Mouse (Mus musculus) right cerebral cortex, adult 2 months (tissue): ENCODE measurements at regions not wholly inside any gene's neighbourhood (a gene's known extent, or its start where the extent isn't known, plus 50 kb on each side); places are given as distances from the start of the nearest gene placed in this dataset.

Experiments used
- DNase-seq, 2 experiments: peaks; one replicate each; pipeline ENCODE4 v3.0.0; 2021 to 2022; ENCODE audit warnings: low spot score in 2 of 2

DNA sequence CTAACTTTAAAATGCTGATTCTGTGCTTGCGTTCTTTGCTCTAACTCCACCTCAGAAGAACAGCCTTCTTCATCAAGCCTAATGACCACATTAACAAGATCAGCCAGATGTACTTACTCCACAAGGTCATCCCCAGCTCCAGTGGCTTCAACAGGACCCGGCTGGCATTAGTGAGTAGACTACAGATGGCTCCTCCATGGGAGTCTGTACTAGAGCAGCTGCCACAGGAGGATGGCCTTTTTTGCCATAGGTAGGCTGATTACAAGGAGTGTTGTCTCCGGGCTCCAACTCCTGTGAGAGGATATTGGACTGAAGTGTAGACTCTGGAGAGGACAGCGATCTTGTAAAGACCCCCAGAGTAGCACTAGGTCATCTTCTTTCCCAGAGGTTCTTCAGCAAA lies 729.7 kb downstream of the Galc start:
- DNase-seq, result no peak

DNA sequence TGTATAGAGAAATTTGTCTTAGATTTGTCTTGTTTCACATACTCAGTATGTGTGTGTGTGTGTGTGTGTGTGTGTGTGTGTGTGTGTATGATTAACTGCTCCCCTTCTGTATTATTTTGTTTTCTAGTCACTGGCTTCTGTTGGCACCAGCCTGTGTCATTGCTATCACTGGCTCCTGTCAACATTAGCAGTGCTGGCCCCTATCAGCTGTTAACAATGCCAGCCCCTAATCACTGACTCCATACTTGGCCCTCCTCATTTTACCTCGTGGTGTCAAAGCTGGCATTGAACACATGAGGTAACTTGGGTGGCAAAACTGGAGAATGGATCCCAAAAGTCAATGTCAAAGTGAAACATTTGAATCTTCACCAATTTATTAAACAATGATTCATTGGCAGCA lies 733.3 kb downstream of the Galc start:
- DNase-seq, result no peak

GRCm38 (mm10) chr12:97519834-97520489 lies 739.3 kb downstream of the Galc start:
- DNase-seq, result no peak

- DNase-seq, result no peak
These were observed 741.7 kb downstream of the Galc start for GRCm38 (mm10) chr12:97517534-97517933.

GRCm38 (mm10) chr12:97515805-97516204 lies 743.5 kb downstream of the Galc start:
- DNase-seq, result no peak

DNA sequence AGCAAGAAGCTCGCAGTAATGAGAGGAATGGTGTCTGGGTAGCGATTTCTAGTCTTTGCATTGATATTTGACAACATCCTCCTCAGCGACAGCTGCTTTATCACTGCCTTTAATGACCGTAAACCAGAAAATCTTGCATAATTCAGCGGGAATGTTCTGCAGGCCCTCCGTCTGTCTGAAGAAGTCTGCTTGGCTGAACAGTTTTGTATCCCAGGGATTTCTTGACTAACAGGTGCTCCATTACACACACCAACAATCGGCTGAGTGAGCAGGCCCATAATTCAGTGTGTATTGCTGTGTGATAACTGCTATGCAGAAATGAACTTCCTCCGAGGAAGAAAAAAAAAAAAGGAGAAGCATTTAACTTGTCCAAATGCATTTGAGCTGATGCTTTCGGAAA lies 747.4 kb downstream of the Galc start:
- DNase-seq, result peak in 1 of 2 experiments; percentile 5

DNA sequence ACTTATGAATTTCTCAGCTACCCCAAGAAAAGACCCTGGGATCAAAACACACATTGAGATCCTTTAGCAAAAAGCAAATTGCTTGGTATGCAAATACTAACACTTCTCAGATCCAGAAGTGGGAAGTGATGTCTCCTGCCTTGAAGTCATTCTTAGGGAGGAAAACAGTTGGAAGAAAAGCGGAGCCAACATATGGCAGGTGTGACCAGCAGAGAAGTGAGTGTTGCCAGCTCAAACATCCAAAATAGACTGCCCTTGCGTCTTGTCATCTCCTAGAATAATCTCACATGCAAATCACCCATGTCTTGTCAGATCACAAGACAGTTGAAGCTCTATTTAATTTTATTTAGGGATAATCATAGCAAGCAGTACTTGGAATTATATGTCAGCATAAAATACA lies 757.8 kb downstream of the Galc start:
- DNase-seq, result peak; percentile 42 to 64

- no peak for DNase-seq
These were observed 775.7 kb downstream of the Galc start for GRCm38 (mm10) chr12:97483559-97483958.

DNA sequence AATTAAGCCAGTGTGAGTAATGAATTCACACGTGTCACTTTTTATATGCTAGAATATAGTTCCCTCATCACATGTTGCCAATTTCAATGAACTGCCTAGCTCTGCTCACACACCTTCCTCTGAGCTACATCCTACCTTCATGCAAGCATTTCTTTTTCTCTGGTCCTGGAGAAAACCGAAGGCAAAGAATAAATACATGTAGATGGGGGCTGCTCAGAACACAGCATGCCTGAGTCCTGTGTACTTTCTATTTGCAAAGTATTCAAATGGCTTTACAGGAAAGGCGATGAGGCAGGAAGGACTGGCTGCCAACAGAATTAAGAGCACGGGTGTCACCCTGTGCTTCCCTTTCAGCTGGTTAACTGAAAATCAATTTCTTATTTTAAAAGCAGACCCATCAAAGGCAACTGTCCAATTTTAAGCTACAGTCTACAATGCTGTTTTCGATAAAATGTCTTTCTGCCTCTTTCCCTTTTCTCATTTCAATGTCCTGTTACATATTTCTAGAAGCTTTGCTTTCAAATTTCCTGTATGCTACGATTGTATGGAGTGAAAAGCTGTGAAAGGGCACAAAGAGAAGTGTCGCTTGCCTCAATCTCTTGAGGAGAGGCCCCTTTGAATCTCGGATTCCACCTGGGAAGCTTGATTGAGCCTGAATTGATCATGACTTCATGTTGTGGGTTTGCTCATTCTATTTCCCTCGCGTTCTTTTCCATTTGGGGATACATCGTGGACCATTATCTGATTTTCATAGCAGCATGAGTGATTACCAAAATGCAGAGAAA lies 782.6 kb downstream of the Galc start:
- DNase-seq, result no peak

DNA sequence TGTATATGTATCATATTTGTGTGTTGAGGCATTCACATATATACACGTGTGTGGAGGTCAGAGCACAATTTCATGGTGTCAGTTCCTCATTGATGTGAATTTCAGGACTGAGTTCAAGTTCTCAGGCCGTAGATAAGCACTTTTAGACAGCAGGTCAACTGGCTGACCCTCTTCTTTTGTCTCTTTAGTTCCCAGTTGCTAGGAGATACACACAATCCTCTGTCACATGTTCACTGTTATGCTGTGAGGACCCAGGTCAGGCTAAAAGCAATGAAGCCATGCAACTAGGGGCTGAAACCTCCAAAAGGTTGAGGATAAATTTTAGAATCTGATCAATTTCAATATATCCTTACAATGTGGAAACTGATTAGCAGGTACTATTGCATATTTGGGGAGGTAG lies 783.5 kb downstream of the Galc start:
- no peak for DNase-seq

DNA sequence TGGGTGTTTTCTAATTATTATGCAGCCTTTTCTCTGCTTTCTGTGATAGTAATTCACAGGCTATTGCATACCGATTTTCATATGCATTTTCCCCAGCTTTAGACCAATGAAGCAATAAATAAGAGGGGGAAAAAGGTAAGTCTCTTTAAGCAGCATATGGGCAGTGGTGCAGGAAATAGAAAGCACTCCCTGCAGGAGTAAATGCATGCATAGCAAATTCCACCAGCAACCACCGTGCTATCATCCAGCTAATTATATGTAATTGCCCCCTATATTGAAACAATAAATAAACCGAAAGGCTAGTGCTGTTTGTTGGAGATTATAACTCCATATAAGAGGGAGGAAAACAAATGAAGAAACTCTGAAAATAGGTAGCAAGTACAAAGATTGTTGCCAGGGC lies 790.1 kb downstream of the Galc start:
- DNase-seq, result no peak

- DNase-seq, result no peak
These were observed 823.1 kb downstream of the Galc start for GRCm38 (mm10) chr12:97436141-97436540.

DNA sequence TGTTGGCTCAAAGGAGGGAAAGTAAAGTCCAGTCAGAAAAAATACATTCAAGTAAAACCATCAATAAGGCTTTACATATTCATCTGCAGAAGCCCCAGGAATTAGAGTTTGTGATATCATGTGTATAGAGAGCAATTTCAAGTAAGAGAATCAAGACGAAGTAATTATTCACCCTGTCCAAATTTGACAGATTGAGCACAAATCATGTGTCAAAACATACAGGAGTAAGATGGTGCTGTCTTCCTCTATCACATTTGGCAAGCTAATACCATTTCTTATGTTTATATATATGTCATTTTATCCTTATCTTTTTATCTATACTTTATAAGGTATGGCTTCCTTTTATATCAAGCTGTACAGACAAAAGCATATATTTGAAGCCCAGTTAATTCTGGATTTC lies 825.2 kb downstream of the Galc start:
- DNase-seq, result no peak

GRCm38 (mm10) chr12:97432704-97433103 lies 826.6 kb downstream of the Galc start:
- DNase-seq, result no peak

DNA sequence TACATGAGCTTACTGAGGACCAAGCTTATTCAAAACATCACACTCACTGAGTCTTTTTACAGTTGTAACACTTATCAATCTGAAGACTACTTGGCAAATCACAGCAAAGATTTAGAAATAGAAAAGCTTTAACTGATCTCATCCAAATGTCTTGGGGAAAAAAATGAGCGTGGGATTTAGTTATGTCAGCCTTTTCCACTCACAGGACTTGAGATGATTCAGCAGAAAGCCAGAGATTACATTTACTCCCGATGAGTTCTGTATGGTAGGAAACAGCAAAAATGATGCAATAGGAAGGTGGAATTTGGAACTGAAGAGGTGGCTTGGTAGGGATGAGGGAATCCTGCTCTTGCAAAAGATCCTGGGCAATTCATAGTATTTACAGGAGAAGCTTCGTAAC lies 831.0 kb downstream of the Galc start:
- DNase-seq, result peak in 1 of 2 experiments; percentile 2

- no peak for DNase-seq
These were observed 834.5 kb downstream of the Galc start for GRCm38 (mm10) chr12:97424726-97425125.

GRCm38 (mm10) chr12:97403440-97403839 lies 855.8 kb downstream of the Galc start:
- DNase-seq, result no peak

- DNase-seq, result no peak
These were observed 856.6 kb downstream of the Galc start for GRCm38 (mm10) chr12:97402412-97403396.

- DNase-seq, result no peak
These were observed 860.7 kb downstream of the Galc start for GRCm38 (mm10) chr12:97398582-97398945.

DNA sequence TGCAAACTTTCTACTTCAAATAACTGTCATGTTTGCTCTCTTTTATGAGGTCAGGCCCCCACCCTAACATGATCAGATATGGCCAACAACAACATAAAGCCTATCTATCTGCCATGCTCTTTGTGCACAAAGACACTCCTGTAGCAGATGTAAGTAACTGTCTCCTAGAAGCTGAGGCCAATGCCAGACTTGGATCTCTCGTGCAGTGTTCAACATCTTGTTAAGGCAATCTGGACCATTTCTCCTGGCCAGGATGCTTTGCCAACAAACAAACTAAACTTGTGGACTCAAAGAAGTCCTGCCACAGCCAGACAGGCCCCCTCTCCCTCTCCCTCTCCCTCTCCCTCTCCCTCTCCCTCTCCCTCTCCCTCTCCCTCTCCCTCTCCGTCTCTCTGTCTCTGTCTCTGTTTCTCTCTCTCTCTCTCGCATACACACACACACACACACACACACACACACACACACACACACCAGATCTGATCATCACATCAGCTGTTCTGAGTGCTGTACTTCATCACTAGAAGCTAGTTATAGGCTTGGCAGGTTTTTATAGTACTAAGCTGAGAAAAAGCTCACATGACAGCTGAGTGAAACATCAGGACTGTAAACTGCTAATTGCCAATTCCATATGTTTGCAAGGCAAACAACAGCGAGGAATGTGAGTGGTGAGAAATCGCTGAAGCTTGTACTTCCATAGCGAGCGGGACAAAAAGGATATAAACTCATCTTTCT lies 861.2 kb downstream of the Galc start:
- peak in 1 of 2 experiments; percentile 6 for DNase-seq

DNA sequence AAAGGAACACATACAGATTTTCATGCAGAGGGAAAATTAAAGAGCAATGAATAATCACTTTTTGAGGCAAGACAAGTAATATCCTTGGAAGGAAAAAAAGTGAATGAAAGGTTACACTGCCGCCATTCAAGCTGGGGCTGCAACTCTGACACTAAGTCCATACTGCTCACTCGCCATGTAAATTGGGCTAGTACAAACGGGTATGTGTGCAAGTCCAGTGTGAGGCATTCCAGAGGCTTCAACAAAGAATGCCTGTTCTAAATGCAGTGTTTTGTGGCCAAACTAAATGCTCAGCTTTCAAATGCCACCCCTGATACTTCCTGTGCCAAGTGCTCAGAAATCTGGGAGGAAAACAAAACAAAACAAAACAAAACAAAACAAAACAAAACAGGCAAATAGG lies 897.5 kb downstream of the Galc start:
- DNase-seq, result no peak

GRCm38 (mm10) chr12:97360656-97361055 lies 898.6 kb downstream of the Galc start:
- DNase-seq, result peak; percentile 37 to 50
